Mouse (Mus musculus) erythroblast, embryonic 14.5 days (primary cell): ENCODE results near the gene Orc3.

Experiments used
- GATA1 ChIP-seq: IDR thresholded peaks from 2 replicates; pipeline ENCODE4 v1.6.1; 2012; ENCODE audit warnings: low read length, inconsistent platforms, mixed read lengths
- TAL1 ChIP-seq: IDR thresholded peaks from 3 replicates; pipeline ENCODE4 v1.6.1; 2012; ENCODE audit warnings: low read length, inconsistent platforms, mixed read lengths

GRCm38 (mm10) chr4:34661927-34662326 lies 47.2 kb upstream of the Orc3 start:
- no peak for TF ChIP-seq GATA1
- TF ChIP-seq TAL1, result no peak
